Mouse (Mus musculus): ENCODE data around the gene Cers5.

DNA sequence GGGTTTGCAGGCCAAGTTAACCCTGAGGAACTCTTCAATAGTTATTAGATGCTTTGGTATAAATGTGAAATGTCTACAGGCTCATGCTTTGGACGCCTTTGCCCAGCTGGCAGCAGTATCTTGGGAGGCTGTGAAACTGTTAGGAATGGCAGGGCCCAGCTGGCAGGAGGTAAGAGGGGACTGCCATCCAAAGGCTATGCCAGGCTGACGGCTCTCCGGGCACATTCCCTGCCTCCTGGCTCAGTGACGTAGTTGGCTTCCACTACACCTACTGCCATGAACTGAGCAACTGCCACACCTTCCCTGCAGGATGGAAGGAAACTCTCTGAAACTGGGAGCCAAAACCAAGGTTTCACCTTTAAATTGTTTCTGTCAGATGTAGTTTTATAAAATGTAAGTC is 32.5 kb downstream of the Cers5 start:
- TF ChIP-seq CTCF (IDR thresholded peaks at IDR 0.05): no peak
- no peak for TF ChIP-seq POLR2A (IDR thresholded peaks at IDR 0.05; ENCODE audit: insufficient read depth, low read depth, low read length)

Data from heart, adult 2 months (tissue).